Mouse (Mus musculus) layer of hippocampus, adult 2 months (tissue): ENCODE measurements around the gene Cfap61. TPM values are rescaled to one million over a fixed set of nuclear protein-coding genes. Genes with fewer than 3 reads are reported as not detected.
A peak's percentile ranks its signal among the peaks of the same experiment; 100 is the strongest.

Source experiments
- DNase-seq, 2 experiments: peaks; one replicate each; pipeline ENCODE4 v3.0.0; 2022; ENCODE audit warnings: low spot score in 2 of 2
- H3K27ac ChIP-seq: fragments of 200-600 bp; 2 replicates; pipeline ENCODE4 v1.8.1; 2022
- H3K4me3 ChIP-seq: fragments of 200-600 bp; 2 replicates; pipeline ENCODE4 v1.8.1; 2022; ENCODE audit warnings: mild to moderate bottlenecking
- CTCF ChIP-seq: fragments of 200-600 bp; conservative IDR thresholded peaks from 2 replicates; pipeline ENCODE4 v1.8.1; 2022; ENCODE audit warnings: antibody characterized with exemption, mild to moderate bottlenecking, moderate library complexity
- total RNA-seq, 2 experiments: library from RNA; stranded (reverse); gene quantifications; 2 replicates each; pipeline ENCODE4 v1.2.3; 2021

Gene Cfap61
- total RNA-seq, 2 experiments from 2014 or later = 2.0 to 2.2 TPM

GRCm38 (mm10) chr2:146183830-146184793 lies 249.5 kb downstream of the Cfap61 start:
- no peak for TF ChIP-seq CTCF
- H3K27ac ChIP-seq = no peak overlapping the region
- H3K4me3 ChIP-seq = no peak overlapping the region
- no peak for DNase-seq

GRCm38 (mm10) chr2:146196126-146196525 lies 261.5 kb downstream of the Cfap61 start:
- Histone ChIP-seq H3K27ac (no peak overlapping the region), H3K4me3 (no peak overlapping the region)
- DNase-seq = no peak
- TF ChIP-seq CTCF = no peak

- no peak for TF ChIP-seq CTCF
- no peak overlapping the region for H3K27ac ChIP-seq
- H3K4me3 ChIP-seq = no peak overlapping the region
- no peak for DNase-seq
Observed at GRCm38 (mm10) chr2:146197947-146198346, 263.4 kb downstream of the Cfap61 start.

- DNase-seq = no peak
- no peak overlapping the region for H3K27ac ChIP-seq
- TF ChIP-seq CTCF = no peak
- H3K4me3 ChIP-seq = no peak overlapping the region
Observed at GRCm38 (mm10) chr2:146210968-146211367, 276.4 kb downstream of the Cfap61 start.

GRCm38 (mm10) chr2:146214715-146215114 lies 280.1 kb downstream of the Cfap61 start:
- peak; percentile 85 for TF ChIP-seq CTCF
- no peak overlapping the region for H3K27ac ChIP-seq
- peak in 1 of 2 experiments; percentile 65 for DNase-seq
- H3K4me3 ChIP-seq = no peak overlapping the region

GRCm38 (mm10) chr2:146216111-146217064 lies 281.8 kb downstream of the Cfap61 start:
- no peak overlapping the region for H3K27ac ChIP-seq

GRCm38 (mm10) chr2:146217227-146217980 lies 282.8 kb downstream of the Cfap61 start:
- Histone ChIP-seq H3K4me3 (no peak overlapping the region), H3K27ac (no peak overlapping the region)
- no peak for TF ChIP-seq CTCF
- no peak for DNase-seq

More at GRCm38 (mm10) chr2:146216111-146217064, 281.8 kb downstream of the Cfap61 start:
- TF ChIP-seq CTCF = no peak
- no peak overlapping the region for H3K4me3 ChIP-seq
- DNase-seq = no peak

- Histone ChIP-seq H3K4me3 (no peak overlapping the region; the same call in 1 of the 2 replicates), H3K27ac (no peak overlapping the region)
- no peak for TF ChIP-seq CTCF
- DNase-seq = no peak
Observed at GRCm38 (mm10) chr2:146218161-146218691, 283.6 kb downstream of the Cfap61 start.

GRCm38 (mm10) chr2:146218881-146219535 lies 284.4 kb downstream of the Cfap61 start:
- H3K27ac ChIP-seq = no peak overlapping the region
- TF ChIP-seq CTCF = no peak
- no peak overlapping the region for H3K4me3 ChIP-seq
- DNase-seq = no peak

GRCm38 (mm10) chr2:146219791-146220190 lies 285.2 kb downstream of the Cfap61 start:
- TF ChIP-seq CTCF = no peak
- Histone ChIP-seq H3K27ac (no peak overlapping the region), H3K4me3 (no peak overlapping the region)
- DNase-seq = no peak

- no peak for TF ChIP-seq CTCF
- DNase-seq = no peak
Observed at GRCm38 (mm10) chr2:146220591-146221075, 286.0 kb downstream of the Cfap61 start.

More at GRCm38 (mm10) chr2:146220591-146221075, 286.0 kb downstream of the Cfap61 start:
- Histone ChIP-seq H3K4me3 (peak overlapping the region; percentile 57), H3K27ac (peak overlapping the region; percentile 36; the same call in 1 of the 2 replicates)
